Mouse (Mus musculus) lung, embryonic 15.5 days (tissue): ENCODE measurements around the gene Lca5l. TPM values are rescaled to one million over a fixed set of nuclear protein-coding genes. Genes with fewer than 3 reads are reported as not detected.

Experiments used
- ATAC-seq: fragments of 200-750 bp; cut with Nextera tagmentation; 2 replicates; pipeline ENCODE4 v1.8.0; 2017; ENCODE audit warnings: moderate number of reproducible peaks, borderline replicate concordance; ENCODE audit not compliant: low FRiP score, low TSS enrichment; ENCODE audit errors: extremely low read depth
- H3K27ac ChIP-seq: fragments of 300-500 bp; sonication (generic); 2 replicates; pipeline ENCODE4 v1.5.1; 2015; ENCODE audit warnings: moderate library complexity, mild to moderate bottlenecking, inconsistent platforms
- H3K27me3 ChIP-seq: fragments of 300-500 bp; sonication (generic); 2 replicates; pipeline ENCODE4 v1.6.1; 2015; ENCODE audit warnings: inconsistent platforms
- H3K36me3 ChIP-seq: fragments of 300-500 bp; sonication (generic); 2 replicates; pipeline ENCODE4 v1.6.1; 2015; ENCODE audit warnings: inconsistent platforms
- H3K4me1 ChIP-seq: fragments of 300-500 bp; sonication (generic); 2 replicates; pipeline ENCODE4 v1.6.1; 2015; ENCODE audit warnings: inconsistent platforms
- H3K4me2 ChIP-seq: fragments of 300-500 bp; sonication (generic); 2 replicates; pipeline ENCODE4 v1.6.1; 2015; ENCODE audit warnings: inconsistent platforms, mild to moderate bottlenecking, moderate library complexity
- H3K4me3 ChIP-seq: fragments of 300-500 bp; sonication (generic); 2 replicates; pipeline ENCODE4 v1.5.1; 2015; ENCODE audit warnings: mild to moderate bottlenecking, inconsistent platforms
- H3K9ac ChIP-seq: fragments of 300-500 bp; sonication (generic); 2 replicates; pipeline ENCODE4 v1.6.1; 2015; ENCODE audit warnings: inconsistent platforms
- H3K9me3 ChIP-seq: fragments of 300-500 bp; sonication (generic); 2 replicates; pipeline ENCODE4 v1.6.1; 2016; ENCODE audit warnings: inconsistent platforms
- WGBS: fragments of 180-500 bp; shearing (Covaris S2); methylation state at CpG from one replicate; pipeline ENCODE4 v1.1.7; 2015; 5-methylcytosine and 5-hydroxymethylcytosine counted together
- polyA plus RNA-seq: library from polyadenylated mRNA; unstranded; fragments of >200 nt; fragmentation: Nextera tagmentation; extraction: Ambion mirVana; gene quantifications from 2 replicates; pipeline ENCODE4 v1.2.1, GENCODE M21; 2015

Gene Lca5l
- polyA plus RNA-seq, 1 experiment from 2014 or later = 0.96 TPM

GRCm38 (mm10) chr16:96210856-96211255, 18.8 kb upstream of the Lca5l start:
- H3K36me3 ChIP-seq = no peaks in the 10 kb centered on the region
- WGBS = 81% methylated on average over 7 of the region's 7 CpGs
- H3K4me1 ChIP-seq = peaks cover 8% of the 10 kb centered on the region
- H3K4me3 ChIP-seq = no peak overlapping the region
- no peaks in the 10 kb centered on the region for H3K9me3 ChIP-seq
- H3K9ac ChIP-seq = no peak overlapping the region
- H3K4me2 ChIP-seq = no peak overlapping the region
- no peak overlapping the region for H3K27ac ChIP-seq
- H3K27me3 ChIP-seq = no peaks in the 10 kb centered on the region
- ATAC-seq = no peak

GRCm38 (mm10) chr16:96209789-96210188, 17.7 kb upstream of the Lca5l start:
- no peak for ATAC-seq
- Histone ChIP-seq H3K27me3 (no peaks in the 10 kb centered on the region), H3K4me2 (no peak overlapping the region), H3K9ac (no peak overlapping the region), H3K27ac (no peak overlapping the region), H3K4me1 (peaks cover 8% of the 10 kb centered on the region), H3K9me3 (no peaks in the 10 kb centered on the region), H3K36me3 (no peaks in the 10 kb centered on the region), H3K4me3 (no peak overlapping the region)
- 80% methylated on average over 10 of the region's 10 CpGs for WGBS

- Histone ChIP-seq H3K9me3 (no peaks in the 10 kb centered on the region), H3K36me3 (no peaks in the 10 kb centered on the region), H3K4me1 (peaks cover 11% of the 10 kb centered on the region), H3K27ac (no peak overlapping the region), H3K4me2 (no peak overlapping the region), H3K9ac (no peak overlapping the region), H3K4me3 (no peak overlapping the region), H3K27me3 (no peaks in the 10 kb centered on the region; the same call in 1 of the 2 replicates)
- no peak for ATAC-seq
- WGBS = 69% methylated on average over 11 of the region's 11 CpGs
These were observed 9.6 kb upstream of the Lca5l start for GRCm38 (mm10) chr16:96201485-96202232.

GRCm38 (mm10) chr16:96200702-96201028, 8.6 kb upstream of the Lca5l start:
- H3K4me3 ChIP-seq = peak overlapping the region; percentile 34
- no peaks in the 10 kb centered on the region for H3K9me3 ChIP-seq
- 40% methylated on average over 9 of the region's 9 CpGs for WGBS
- ATAC-seq = no peak
- H3K9ac ChIP-seq = 0 out of 2 replicates have a peak overlapping the region, but pooled peaks have one; percentile 5
- peak overlapping the region; percentile 69 for H3K4me2 ChIP-seq
- H3K27me3 ChIP-seq = no peaks in the 10 kb centered on the region; the same call in 1 of the 2 replicates
- H3K4me1 ChIP-seq = peaks cover 11% of the 10 kb centered on the region
- H3K36me3 ChIP-seq = no peaks in the 10 kb centered on the region
- peak overlapping the region; percentile 38; the same call in 1 of the 2 replicates for H3K27ac ChIP-seq

- peaks cover 11% of the 10 kb centered on the region for H3K4me1 ChIP-seq
- peak; percentile 86 for ATAC-seq
- H3K9me3 ChIP-seq = no peaks in the 10 kb centered on the region
- no peaks in the 10 kb centered on the region for H3K36me3 ChIP-seq
- 3% methylated on average over 20 of the region's 20 CpGs for WGBS
- H3K4me2 ChIP-seq = peak within 1 kb of the TSS; percentile 69
- H3K27me3 ChIP-seq = no peaks in the 10 kb centered on the region; the same call in 1 of the 2 replicates
- H3K9ac ChIP-seq = peak within 1 kb of the TSS; percentile 5; the same call in 1 of the 2 replicates
- peak within 1 kb of the TSS; percentile 38 for H3K27ac ChIP-seq
- peak within 1 kb of the TSS; percentile 34 for H3K4me3 ChIP-seq
These were observed 8.0 kb upstream of the Lca5l start, which contains the start of gene Sh3bgr for GRCm38 (mm10) chr16:96199913-96200701. Gene Sh3bgr (plus strand): TSS chr16:96200450.

GRCm38 (mm10) chr16:96187619-96188018, 4.5 kb downstream of the Lca5l start:
- no peaks in the 10 kb centered on the region for H3K36me3 ChIP-seq
- 80% methylated on average over 5 of the region's 5 CpGs for WGBS
- no peaks in the 10 kb centered on the region for H3K9me3 ChIP-seq
- H3K4me1 ChIP-seq = peaks cover 7% of the 10 kb centered on the region; the same call in 1 of the 2 replicates
- no peak for ATAC-seq
- H3K4me2 ChIP-seq = no peak overlapping the region
- H3K9ac ChIP-seq = no peak overlapping the region
- no peak overlapping the region for H3K4me3 ChIP-seq
- H3K27me3 ChIP-seq = no peaks in the 10 kb centered on the region; the same call in 1 of the 2 replicates
- H3K27ac ChIP-seq = no peak overlapping the region

- no peaks in the 10 kb centered on the region for H3K36me3 ChIP-seq
- H3K4me1 ChIP-seq = peaks cover 12% of the 10 kb centered on the region
- no peak overlapping the region for H3K9ac ChIP-seq
- no peak overlapping the region for H3K4me3 ChIP-seq
- H3K27ac ChIP-seq = no peak overlapping the region
- H3K4me2 ChIP-seq = no peak overlapping the region
- no peaks in the 10 kb centered on the region for H3K27me3 ChIP-seq
- no peak for ATAC-seq
- H3K9me3 ChIP-seq = no peaks in the 10 kb centered on the region
These were observed 12.9 kb downstream of the Lca5l start for GRCm38 (mm10) chr16:96179156-96179555.

- Histone ChIP-seq H3K4me1 (peaks cover 14% of the 10 kb centered on the region), H3K9me3 (no peaks in the 10 kb centered on the region), H3K9ac (no peak overlapping the region), H3K36me3 (no peaks in the 10 kb centered on the region), H3K4me3 (no peak overlapping the region), H3K27ac (0 out of 2 replicates have a peak overlapping the region, but pooled peaks have one; percentile 24), H3K27me3 (no peaks in the 10 kb centered on the region), H3K4me2 (peak overlapping the region; percentile 23; the same call in 1 of the 2 replicates)
- peak; percentile 87 for ATAC-seq
- 26% methylated on average over 2 of the region's 2 CpGs for WGBS
These were observed 16.7 kb downstream of the Lca5l start for GRCm38 (mm10) chr16:96175399-96175798.

GRCm38 (mm10) chr16:96173648-96174047, 18.4 kb downstream of the Lca5l start:
- no peaks in the 10 kb centered on the region for H3K9me3 ChIP-seq
- 40% methylated on average over 8 of the region's 8 CpGs for WGBS
- no peaks in the 10 kb centered on the region for H3K36me3 ChIP-seq
- no peaks in the 10 kb centered on the region for H3K27me3 ChIP-seq
- no peak overlapping the region for H3K27ac ChIP-seq
- no peak overlapping the region for H3K4me2 ChIP-seq
- no peak overlapping the region for H3K4me3 ChIP-seq
- no peak overlapping the region for H3K9ac ChIP-seq
- no peak for ATAC-seq
- H3K4me1 ChIP-seq = peaks cover 14% of the 10 kb centered on the region

- Histone ChIP-seq H3K27me3 (no peaks in the 10 kb centered on the region), H3K4me2 (no peak overlapping the region), H3K9me3 (no peaks in the 10 kb centered on the region), H3K4me3 (no peak overlapping the region), H3K27ac (no peak overlapping the region), H3K4me1 (no peaks in the 10 kb centered on the region), H3K9ac (no peak overlapping the region), H3K36me3 (no peaks in the 10 kb centered on the region)
- 82% methylated on average over 4 of the region's 4 CpGs for WGBS
- ATAC-seq = no peak
These were observed 23.2 kb downstream of the Lca5l start for GRCm38 (mm10) chr16:96168837-96169236.

- H3K4me1 ChIP-seq = no peaks in the 10 kb centered on the region
- no peak overlapping the region for H3K4me2 ChIP-seq
- no peaks in the 10 kb centered on the region for H3K9me3 ChIP-seq
- no peaks in the 10 kb centered on the region for H3K27me3 ChIP-seq
- no peak overlapping the region for H3K9ac ChIP-seq
- ATAC-seq = no peak
- H3K4me3 ChIP-seq = no peak overlapping the region
- H3K27ac ChIP-seq = no peak overlapping the region
- 54% methylated on average over 4 of the region's 4 CpGs for WGBS
- no peaks in the 10 kb centered on the region for H3K36me3 ChIP-seq
These were observed 26.3 kb downstream of the Lca5l start for GRCm38 (mm10) chr16:96165723-96166264.

- Histone ChIP-seq H3K4me1 (peaks cover 14% of the 10 kb centered on the region; the same call in 1 of the 2 replicates), H3K9me3 (no peaks in the 10 kb centered on the region), H3K36me3 (no peaks in the 10 kb centered on the region), H3K4me3 (no peak overlapping the region), H3K27me3 (no peaks in the 10 kb centered on the region), H3K9ac (no peak overlapping the region), H3K27ac (no peak overlapping the region), H3K4me2 (no peak overlapping the region)
- no peak for ATAC-seq
- 74% methylated on average over 4 of the region's 4 CpGs for WGBS
These were observed 30.7 kb downstream of the Lca5l start for GRCm38 (mm10) chr16:96161336-96161735.
